Mouse (Mus musculus): ENCODE results near the gene Zfyve27.

GRCm38 (mm10) chr19:42166766-42167165 is 3.0 kb downstream of the Zfyve27 start:
- no peak for TF ChIP-seq CTCF (IDR thresholded peaks at IDR 0.05; ENCODE audit: extremely low read depth, insufficient read length, insufficient replicate concordance, low read depth, low read length)
- no peak for TF ChIP-seq POLR2A (IDR thresholded peaks at IDR 0.05; ENCODE audit: low read depth, low read length)
